Mouse (Mus musculus): ENCODE measurements around the gene Specc1l. TPM values are rescaled to one million over a fixed set of nuclear protein-coding genes. Genes with fewer than 3 reads are reported as not detected.
A peak's percentile ranks its signal among the peaks of the same experiment; 100 is the strongest.

The Specc1l gene
- total RNA-seq, 2 experiments from 2014 or later: 40.2 to 40.3 TPM

- intact Hi-C loops (cut with DNase I): no loop called here
- DNase-seq (ENCODE audit: low spot score in 2 of 2): peak; percentile 78 to 79
These were observed 91.6 kb downstream of the Specc1l start for GRCm38 (mm10) chr10:75303324-75304048.

GRCm38 (mm10) chr10:75304049-75304405 is 92.2 kb downstream of the Specc1l start:
- no peak for DNase-seq (ENCODE audit: low spot score in 2 of 2)
- intact Hi-C loops (cut with DNase I): no loop called here

GRCm38 (mm10) chr10:75304413-75304812 is 92.5 kb downstream of the Specc1l start:
- intact Hi-C loops (cut with DNase I): no loop called here
- DNase-seq (ENCODE audit: low spot score in 2 of 2): no peak

- DNase-seq (ENCODE audit: low spot score in 2 of 2): no peak
- intact Hi-C loops (cut with DNase I): no loop called here
These were observed 95.3 kb downstream of the Specc1l start for GRCm38 (mm10) chr10:75307130-75307529.

GRCm38 (mm10) chr10:75312361-75312760 is 100.5 kb downstream of the Specc1l start:
- no peak for DNase-seq (ENCODE audit: low spot score in 2 of 2)
- intact Hi-C loops (cut with DNase I): no loop called here

GRCm38 (mm10) chr10:75314190-75314980 is 102.5 kb downstream of the Specc1l start:
- intact Hi-C loops (cut with DNase I): no loop called here
- DNase-seq (ENCODE audit: low spot score in 2 of 2): no peak

- no peak for DNase-seq (ENCODE audit: low spot score in 2 of 2)
- intact Hi-C loops (cut with DNase I): loop anchor here (5.0 kb wide), 2 partner anchors 122 to 172 kb away; no protein-coding TSS in a partner anchor
These were observed 103.9 kb downstream of the Specc1l start for GRCm38 (mm10) chr10:75315756-75316155.

- intact Hi-C loops (cut with DNase I): loop anchor here (5.0 kb wide), 2 partner anchors 121 to 171 kb away; no protein-coding TSS in a partner anchor
These were observed 104.6 kb downstream of the Specc1l start for GRCm38 (mm10) chr10:75316472-75316871.

GRCm38 (mm10) chr10:75316872-75316907 is 104.8 kb downstream of the Specc1l start, which contains the start of gene Adora2a:
Adora2a (plus strand) TSS chr10:75316877.
- DNase-seq (ENCODE audit: low spot score in 2 of 2): no peak
- intact Hi-C loops (cut with DNase I): loop anchor here (5.0 kb wide), 2 partner anchors 121 to 171 kb away; no protein-coding TSS in a partner anchor

More at GRCm38 (mm10) chr10:75316472-75316871, 104.6 kb downstream of the Specc1l start:
- no peak for DNase-seq (ENCODE audit: low spot score in 2 of 2)

GRCm38 (mm10) chr10:75316908-75317761 is 105.3 kb downstream of the Specc1l start:
- intact Hi-C loops (cut with DNase I): loop anchor here (5.0 kb wide), 2 partner anchors 120 to 170 kb away; no protein-coding TSS in a partner anchor
- DNase-seq (ENCODE audit: low spot score in 2 of 2): peak in 1 of 2 experiments; percentile 36

- DNase-seq (ENCODE audit: low spot score in 2 of 2): no peak
- intact Hi-C loops (cut with DNase I): loop anchor here (5.0 kb wide), 2 partner anchors 119 to 169 kb away; no protein-coding TSS in a partner anchor
These were observed 106.3 kb downstream of the Specc1l start for GRCm38 (mm10) chr10:75318206-75318605.

- DNase-seq (ENCODE audit: low spot score in 2 of 2): no peak
- intact Hi-C loops (cut with DNase I): no loop called here
These were observed 108.4 kb downstream of the Specc1l start for GRCm38 (mm10) chr10:75320321-75320720.

GRCm38 (mm10) chr10:75322966-75323365 is 111.1 kb downstream of the Specc1l start:
- no peak for DNase-seq (ENCODE audit: low spot score in 2 of 2)
- intact Hi-C loops (cut with DNase I): no loop called here

GRCm38 (mm10) chr10:75323986-75324385 is 112.1 kb downstream of the Specc1l start:
- no peak for DNase-seq (ENCODE audit: low spot score in 2 of 2)
- intact Hi-C loops (cut with DNase I): no loop called here

- intact Hi-C loops (cut with DNase I): no loop called here
- no peak for DNase-seq (ENCODE audit: low spot score in 2 of 2)
These were observed 112.5 kb downstream of the Specc1l start for GRCm38 (mm10) chr10:75324391-75324790.

- intact Hi-C loops (cut with DNase I): no loop called here
These were observed 113.9 kb downstream of the Specc1l start for GRCm38 (mm10) chr10:75325821-75326220.

GRCm38 (mm10) chr10:75326553-75326952 is 114.7 kb downstream of the Specc1l start:
- no peak for DNase-seq (ENCODE audit: low spot score in 2 of 2)
- intact Hi-C loops (cut with DNase I): no loop called here

More at GRCm38 (mm10) chr10:75325821-75326220, 113.9 kb downstream of the Specc1l start:
- no peak for DNase-seq (ENCODE audit: low spot score in 2 of 2)

GRCm38 (mm10) chr10:75327081-75327480 is 115.2 kb downstream of the Specc1l start:
- no peak for DNase-seq (ENCODE audit: low spot score in 2 of 2)
- intact Hi-C loops (cut with DNase I): no loop called here

- intact Hi-C loops (cut with DNase I): no loop called here
- no peak for DNase-seq (ENCODE audit: low spot score in 2 of 2)
These were observed 116.4 kb downstream of the Specc1l start for GRCm38 (mm10) chr10:75328201-75328704.

- intact Hi-C loops (cut with DNase I): no loop called here
- no peak for DNase-seq (ENCODE audit: low spot score in 2 of 2)
These were observed 120.4 kb downstream of the Specc1l start for GRCm38 (mm10) chr10:75332268-75332667.

Measured in left cerebral cortex, postnatal 36 days (tissue).